Mouse (Mus musculus) gastrocnemius, postnatal 4 days (tissue): ENCODE data around the gene 1700015F17Rik. TPM values are rescaled to one million over a fixed set of nuclear protein-coding genes. Genes with fewer than 3 reads are reported as not detected.

Experiments
- DNase-seq, 2 experiments: peaks; one replicate each; pipeline ENCODE4 v3.0.0; 2021 to 2022; ENCODE audit warnings: low spot score in 2 of 2, mixed read lengths in 2 of 2
- total RNA-seq, 2 experiments: library from RNA; stranded (reverse); gene quantifications; 2 replicates each; pipeline ENCODE4 v1.2.3; 2021

1700015F17Rik gene
- total RNA-seq, 2 experiments from 2014 or later, result not detected

DNA sequence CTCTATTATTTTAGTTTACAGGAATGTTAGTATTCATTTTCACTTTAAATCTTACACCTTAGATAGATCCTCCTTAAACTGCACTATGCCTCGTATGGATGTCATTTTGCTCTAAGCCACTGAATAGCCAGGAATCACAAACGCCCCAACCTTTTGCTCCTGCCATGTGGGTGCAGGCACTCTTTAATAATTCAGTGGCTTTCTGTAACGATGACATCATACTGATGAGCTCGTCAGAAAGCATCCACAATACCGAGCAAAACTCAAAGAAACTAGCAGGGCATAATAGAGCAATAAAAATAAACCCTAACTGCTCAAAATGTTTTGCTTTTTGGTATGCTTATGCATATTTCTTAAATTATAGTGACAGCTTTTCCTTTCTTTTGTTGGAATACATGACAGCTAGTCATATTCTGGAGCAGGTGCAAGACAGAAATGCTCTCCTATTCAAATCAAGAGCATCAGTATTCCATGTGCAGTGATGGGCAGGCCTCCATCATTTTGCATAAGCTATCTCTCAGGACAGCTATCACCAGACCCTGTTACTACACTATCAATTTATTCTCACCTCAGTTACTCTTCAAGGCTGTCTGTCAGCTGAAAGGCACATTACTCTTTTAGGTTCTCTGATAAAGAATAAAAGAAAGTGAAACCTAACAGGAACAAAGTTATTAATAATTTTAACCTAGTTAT lies 47.1 kb downstream of the 1700015F17Rik start:
- no peak for DNase-seq

DNA sequence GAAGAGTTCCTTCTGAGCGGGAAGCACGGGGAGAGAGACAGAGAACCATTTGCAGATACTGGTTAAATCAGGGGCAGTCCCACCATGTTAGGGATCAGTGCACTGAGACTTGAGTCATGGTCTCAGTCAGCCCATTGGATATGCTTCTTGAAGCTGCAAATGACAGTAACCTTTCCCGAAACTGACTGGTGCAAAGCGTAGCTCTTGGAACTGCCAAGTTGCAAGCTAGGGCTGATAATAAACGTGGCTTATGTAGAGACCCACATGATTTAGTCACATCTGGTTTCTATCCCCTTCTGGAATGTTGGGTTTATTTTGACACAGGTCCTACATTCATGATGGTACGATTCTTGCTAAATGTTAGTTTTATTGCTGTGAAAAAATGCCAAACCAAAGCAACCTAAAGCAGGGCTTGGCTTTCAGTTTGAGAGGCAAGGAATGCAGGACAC lies 55.2 kb downstream of the 1700015F17Rik start:
- no peak for DNase-seq

DNA sequence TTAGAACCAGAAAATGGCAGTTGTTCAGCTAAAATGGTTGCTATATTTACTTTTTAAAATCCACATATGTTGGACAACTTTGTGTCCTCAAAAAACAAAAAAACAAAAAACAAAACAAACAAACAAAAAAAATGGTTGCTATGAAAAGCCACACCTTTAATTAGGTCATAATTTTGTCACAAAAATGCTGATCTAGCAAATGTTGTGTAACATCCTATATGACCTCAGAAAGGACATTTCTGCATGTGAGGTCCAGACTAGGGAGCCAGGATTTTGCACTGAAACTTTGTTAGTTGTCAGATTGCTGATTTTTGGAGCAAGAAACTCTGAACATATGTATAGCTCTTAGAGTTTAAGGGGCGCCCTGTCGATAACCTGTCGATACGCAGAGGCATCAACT lies 55.9 kb downstream of the 1700015F17Rik start:
- DNase-seq, result no peak

DNA sequence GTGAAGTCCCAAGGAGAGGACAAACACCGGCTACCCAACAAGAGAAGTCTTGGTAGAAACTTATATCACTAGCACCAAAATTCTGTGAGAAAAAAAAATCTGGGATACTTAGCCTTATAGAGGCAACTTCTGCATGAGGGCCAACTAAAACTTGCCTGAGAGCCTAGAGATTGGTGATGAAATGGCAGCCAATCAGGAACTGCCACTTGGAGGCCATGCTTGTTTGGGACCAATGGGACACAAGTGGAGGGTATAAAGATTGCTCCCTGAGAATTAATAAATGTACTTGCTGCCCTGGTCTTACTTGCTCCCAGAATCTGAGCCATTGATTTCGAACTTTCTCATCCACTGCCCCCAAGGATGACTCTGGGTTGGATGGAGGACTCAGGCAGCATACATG lies 57.5 kb downstream of the 1700015F17Rik start:
- no peak for DNase-seq

DNA sequence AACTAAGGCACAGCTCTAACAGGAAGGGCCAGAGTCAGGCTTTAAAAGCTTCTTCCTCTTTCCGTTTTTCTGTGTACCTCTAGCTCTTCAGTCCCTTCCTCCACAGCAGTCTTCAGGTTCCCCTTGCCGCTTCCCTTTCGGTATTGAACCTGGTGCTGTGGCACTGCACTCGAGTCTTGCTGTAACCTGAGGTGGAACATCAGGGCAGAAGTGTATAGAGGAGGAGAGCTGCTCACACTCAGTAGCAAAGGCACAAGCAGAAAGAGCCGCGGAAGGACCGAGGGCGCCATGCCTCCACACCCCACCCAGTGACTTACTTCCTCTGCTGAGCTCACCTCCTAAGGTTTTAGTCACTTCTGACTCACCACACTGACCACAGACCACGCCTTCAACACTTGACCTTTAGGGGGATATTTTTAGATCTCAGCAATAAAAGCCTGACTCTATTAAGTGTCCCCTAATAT lies 58.9 kb downstream of the 1700015F17Rik start, which contains the start of gene Cdk14:
Gene Cdk14, minus strand, starts transcription at position 321 of the 464 bp plus-strand sequence.
- DNase-seq, result peak in 1 of 2 experiments; percentile 11

DNA sequence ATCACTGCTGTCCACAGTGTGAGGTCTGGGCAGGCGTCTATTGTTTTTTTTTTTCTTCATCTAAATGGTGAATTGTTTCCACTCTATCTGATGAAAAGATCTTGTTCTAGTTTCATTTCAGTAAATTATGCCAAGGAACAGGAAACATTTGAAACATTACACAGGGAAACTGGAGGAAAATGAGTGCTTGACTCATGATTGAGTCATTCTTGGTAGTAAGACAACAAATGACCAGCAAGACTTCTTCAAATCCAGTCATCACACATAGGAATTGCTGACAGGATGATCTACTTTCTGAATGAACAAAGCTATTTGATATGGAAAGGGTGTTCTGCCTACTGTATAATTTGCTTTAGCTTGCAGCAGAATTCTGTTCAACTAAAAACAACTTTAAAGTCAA lies 59.7 kb downstream of the 1700015F17Rik start:
- no peak for DNase-seq

DNA sequence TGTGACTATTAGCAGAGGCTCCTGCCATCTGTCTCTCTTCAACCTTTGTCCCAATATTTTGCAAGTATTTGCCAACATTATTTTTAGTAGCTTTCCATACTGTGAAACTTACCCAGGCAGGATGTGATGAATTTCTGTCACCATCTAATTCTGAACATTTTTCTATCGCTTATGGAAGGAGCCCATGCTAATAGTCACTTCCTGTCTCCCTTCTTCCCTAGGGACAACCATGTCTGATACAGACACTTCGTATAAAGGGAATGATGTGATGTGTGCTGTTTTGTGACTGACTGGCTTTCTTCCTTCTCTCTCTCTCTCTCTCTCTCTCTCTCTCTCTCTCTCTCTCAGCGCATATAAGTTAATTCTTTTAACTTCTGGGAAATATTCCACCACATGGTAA lies 64.1 kb downstream of the 1700015F17Rik start:
- no peak for DNase-seq

DNA sequence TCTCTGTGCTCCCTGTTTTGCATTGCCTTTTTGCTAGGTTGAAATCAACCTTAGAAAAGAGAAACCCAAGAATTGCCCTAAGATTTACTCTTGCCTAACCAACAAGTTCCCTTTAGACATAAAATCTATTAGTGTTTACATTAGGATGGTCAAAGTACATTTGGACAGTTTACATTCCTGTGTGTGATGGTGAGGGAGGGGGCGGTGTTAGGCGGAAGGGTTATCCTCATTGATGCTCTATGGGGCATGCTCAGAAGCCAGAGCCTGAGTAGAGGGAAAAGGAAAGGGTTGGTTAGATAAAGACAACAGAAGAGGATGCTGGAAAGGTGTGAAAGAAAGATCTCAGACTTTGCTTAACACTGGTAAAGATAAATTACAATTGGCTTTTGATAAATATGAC lies 67.1 kb downstream of the 1700015F17Rik start:
- no peak for DNase-seq

DNA sequence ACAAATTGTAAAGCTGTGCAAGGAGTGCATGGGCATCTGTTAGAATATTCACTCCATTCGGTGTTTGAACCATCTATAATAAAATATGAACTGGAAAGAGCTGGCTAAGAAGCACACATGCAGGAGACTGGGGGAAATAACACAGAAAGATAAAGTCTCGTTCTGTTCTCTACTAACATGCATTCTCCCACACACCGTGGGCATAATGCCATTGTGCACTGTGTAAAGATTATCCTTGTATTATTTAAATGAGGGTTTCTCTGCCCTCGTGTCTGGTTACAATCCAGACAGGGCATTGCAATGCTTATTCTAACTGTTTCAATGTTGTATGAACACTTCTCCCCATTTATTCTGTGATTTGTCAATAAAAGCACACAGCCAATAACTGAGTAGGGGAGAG lies 77.0 kb downstream of the 1700015F17Rik start:
- no peak for DNase-seq

DNA sequence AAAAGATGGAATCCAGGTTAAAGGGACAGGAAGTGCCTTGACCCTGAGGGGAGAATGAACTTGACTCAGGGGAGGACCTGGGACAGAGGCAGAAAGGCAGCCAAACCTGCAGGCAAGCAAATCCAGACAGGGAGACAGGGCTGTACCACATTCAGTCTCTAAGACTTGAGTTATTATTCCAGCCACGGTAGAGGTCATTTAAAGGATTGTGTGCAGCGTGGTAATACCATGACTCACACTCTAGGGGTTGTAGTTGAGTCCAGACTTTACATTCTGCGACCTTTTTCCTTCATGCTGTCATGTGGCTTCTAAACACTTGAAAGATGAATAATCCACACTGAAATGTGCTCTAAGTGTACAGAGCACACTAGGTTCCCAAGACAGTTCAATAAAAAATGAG lies 86.2 kb downstream of the 1700015F17Rik start:
- DNase-seq, result no peak

Other genes starting within 250 kb of the 1700015F17Rik start
- gene Cdk14, start 58.8 kb downstream of the 1700015F17Rik start, total RNA-seq, result 10 to 100 TPM; 34.1 to 34.4 TPM
- 10 to 100 TPM; 12.2 to 12.4 TPM for gene Cldn12, start 35.8 kb upstream of the 1700015F17Rik start, total RNA-seq
- 1 to 10 TPM; 9.0 to 9.4 TPM for gene Gtpbp10, start 80.4 kb upstream of the 1700015F17Rik start, total RNA-seq
- gene Gm8773, start 94.7 kb upstream of the 1700015F17Rik start, total RNA-seq, result under 1 TPM in 1 of 2 experiments, not detected in 1; 0.22 TPM
- 1 to 10 TPM in 1 of 2 experiments, under 1 TPM in 1; 0.74 to 1.6 TPM for gene Cfap69, start 185.1 kb upstream of the 1700015F17Rik start, total RNA-seq
- gene Steap2, start 215.4 kb upstream of the 1700015F17Rik start, total RNA-seq, result 1 to 10 TPM; 2.5 to 2.7 TPM